Mouse (Mus musculus) adrenal gland, adult 18-20 months (tissue): Measurements from ENCODE around the gene Psd. TPM values are rescaled to one million over a fixed set of nuclear protein-coding genes. Genes with fewer than 3 reads are reported as not detected.

Experiments used
- DNase-seq, 2 experiments: peaks; one replicate each; pipeline ENCODE4 v3.0.0; 2021 to 2022; ENCODE audit warnings: low spot score in 2 of 2
- total RNA-seq, 2 experiments: library from RNA; stranded (reverse); gene quantifications; 1 replicate in 1 of 2; 2 replicates in 1 of 2; pipeline ENCODE4 v1.2.3; 2021

Gene Psd
- total RNA-seq, 2 experiments from 2014 or later = 7.5 to 9.2 TPM

- peak; percentile 77 to 89 for DNase-seq
Measured at GRCm38 (mm10) chr19:46308706-46309435, 18.1 kb downstream of the Psd start.

GRCm38 (mm10) chr19:46308303-46308702, 18.7 kb downstream of the Psd start:
- peak in 1 of 2 experiments; percentile 1 for DNase-seq

- peak in 1 of 2 experiments; percentile 1 for DNase-seq
Measured at GRCm38 (mm10) chr19:46307781-46308180, 19.2 kb downstream of the Psd start.

- peak in 1 of 2 experiments; percentile 1 for DNase-seq
Measured at GRCm38 (mm10) chr19:46306751-46307289, 20.1 kb downstream of the Psd start.

GRCm38 (mm10) chr19:46306268-46306610, 20.7 kb downstream of the Psd start:
- no peak for DNase-seq

- DNase-seq = peak; percentile 88 to 93
Measured at GRCm38 (mm10) chr19:46305432-46306267, 21.3 kb downstream of the Psd start.

- DNase-seq = peak in 1 of 2 experiments; percentile 31
Measured at GRCm38 (mm10) chr19:46304908-46305333, 22.0 kb downstream of the Psd start.

GRCm38 (mm10) chr19:46304216-46304841, 22.6 kb downstream of the Psd start, which contains the start of gene Nfkb2:
Gene Nfkb2, plus strand, starts transcription at chr19:46304320.
- peak; percentile 87 for DNase-seq

GRCm38 (mm10) chr19:46303251-46304215, 23.4 kb downstream of the Psd start:
- DNase-seq = no peak

GRCm38 (mm10) chr19:46302551-46302950, 24.4 kb downstream of the Psd start:
- no peak for DNase-seq

- DNase-seq = no peak
Measured at GRCm38 (mm10) chr19:46300294-46301045, 26.5 kb downstream of the Psd start.

- no peak for DNase-seq
Measured at GRCm38 (mm10) chr19:46296938-46297337, 30.0 kb downstream of the Psd start.

GRCm38 (mm10) chr19:46290535-46291105, 36.3 kb downstream of the Psd start:
- no peak for DNase-seq

- DNase-seq = no peak
Measured at GRCm38 (mm10) chr19:46287566-46287965, 39.4 kb downstream of the Psd start.

GRCm38 (mm10) chr19:46286926-46287325, 40.0 kb downstream of the Psd start:
- DNase-seq = no peak

- DNase-seq = no peak
Measured at GRCm38 (mm10) chr19:46286047-46286446, 40.9 kb downstream of the Psd start.

- DNase-seq = no peak
Measured at GRCm38 (mm10) chr19:46285631-46286030, 41.3 kb downstream of the Psd start.

GRCm38 (mm10) chr19:46284686-46285085, 42.3 kb downstream of the Psd start:
- no peak for DNase-seq
